Mouse (Mus musculus): Measurements from ENCODE around the gene Zcchc10. TPM values are rescaled to one million over a fixed set of nuclear protein-coding genes. Genes with fewer than 3 reads are reported as not detected.
"Not testable (repeated sequence)": the region's sequence is repeated elsewhere in the genome, so short reads cannot be mapped to it uniquely, and the experiment has no call there.

The Zcchc10 gene
- polyA plus RNA-seq (2015; fragmentation: Nextera tagmentation; extraction: Ambion mirVana) = 17.4 and 18.1 TPM in 2 replicates

GRCm38 (mm10) chr11:53324512-53324968 is at the start of gene Zcchc10:
Gene Zcchc10 (plus strand): TSS chr11:53324679.
- peak within 1 kb of the TSS; percentile 57 for H3K9ac ChIP-seq
- H3K27me3 ChIP-seq (replicated peaks) = no peaks in the 10 kb centered on the region
- H3K4me1 ChIP-seq = peaks cover 8% of the 10 kb centered on the region
- ATAC-seq (ENCODE audit: insufficient read depth, low FRiP score, low read depth) = peak; percentile 93
- H3K4me3 ChIP-seq (replicated peaks) = peak within 1 kb of the TSS; percentile 74
- peak within 1 kb of the TSS; percentile 74 for H3K27ac ChIP-seq
- H3K4me2 ChIP-seq = peak within 1 kb of the TSS; percentile 58
- under 1% methylated on average over 21 of the region's 21 CpGs for WGBS
- H3K9me3 ChIP-seq = no peaks in the 10 kb centered on the region
- peaks cover 10% of the 10 kb centered on the region; the same call in 1 of the 2 replicates for H3K36me3 ChIP-seq

- Histone ChIP-seq H3K9me3 (no peaks in the 10 kb centered on the region), H3K27ac (no peak overlapping the region), H3K9ac (no peak overlapping the region), H3K4me1 (0 out of 2 replicates have a peak, but pooled peaks cover 3% of the 10 kb centered on the region), H3K4me3 (replicated peaks) (no peak overlapping the region), H3K27me3 (replicated peaks) (no peaks in the 10 kb centered on the region), H3K36me3 (peaks cover 55% of the 10 kb centered on the region), H3K4me2 (no peak overlapping the region)
- ATAC-seq (ENCODE audit: insufficient read depth, low FRiP score, low read depth) = no peak
- 89% methylated on average over 3 of the region's 3 CpGs for WGBS
These were observed 49.1 kb upstream of the Zcchc10 start for GRCm38 (mm10) chr11:53275358-53275757.

GRCm38 (mm10) chr11:53278411-53278810 is 46.1 kb upstream of the Zcchc10 start:
- H3K9ac ChIP-seq = no peak overlapping the region
- peaks cover 50% of the 10 kb centered on the region; the same call in 1 of the 2 replicates for H3K36me3 ChIP-seq
- ATAC-seq (ENCODE audit: insufficient read depth, low FRiP score, low read depth) = no peak
- H3K27ac ChIP-seq = no peak overlapping the region
- no peak overlapping the region for H3K4me2 ChIP-seq
- 0 out of 2 replicates have a peak, but pooled peaks cover 3% of the 10 kb centered on the region for H3K4me1 ChIP-seq
- no peaks in the 10 kb centered on the region for H3K9me3 ChIP-seq
- no peak overlapping the region for H3K4me3 ChIP-seq (replicated peaks)
- no peaks in the 10 kb centered on the region for H3K27me3 ChIP-seq (replicated peaks)
- WGBS = 88% methylated on average over 4 of the region's 4 CpGs

GRCm38 (mm10) chr11:53285885-53286284 is 38.6 kb upstream of the Zcchc10 start:
- H3K27ac ChIP-seq = no peak overlapping the region
- peaks cover 61% of the 10 kb centered on the region for H3K36me3 ChIP-seq
- H3K9me3 ChIP-seq = no peaks in the 10 kb centered on the region
- WGBS = 87% methylated on average over 6 of the region's 6 CpGs
- H3K27me3 ChIP-seq (replicated peaks) = no peaks in the 10 kb centered on the region
- no peaks in the 10 kb centered on the region for H3K4me1 ChIP-seq
- no peak overlapping the region for H3K4me3 ChIP-seq (replicated peaks)
- no peak overlapping the region for H3K9ac ChIP-seq
- no peak overlapping the region for H3K4me2 ChIP-seq
- no peak for ATAC-seq (ENCODE audit: insufficient read depth, low FRiP score, low read depth)

GRCm38 (mm10) chr11:53290187-53290586 is 34.3 kb upstream of the Zcchc10 start:
- peaks cover 46% of the 10 kb centered on the region for H3K36me3 ChIP-seq
- not testable (repeated sequence) for ATAC-seq (ENCODE audit: insufficient read depth, low FRiP score, low read depth); H3K4me2 ChIP-seq; H3K27me3 ChIP-seq (replicated peaks); H3K9ac ChIP-seq; H3K27ac ChIP-seq; H3K4me3 ChIP-seq (replicated peaks); H3K9me3 ChIP-seq
- WGBS = 83% methylated on average over 2 of the region's 2 CpGs
- H3K4me1 ChIP-seq = 0 out of 2 replicates have a peak, but pooled peaks cover 10% of the 10 kb centered on the region

GRCm38 (mm10) chr11:53290871-53291270 is 33.6 kb upstream of the Zcchc10 start:
- Histone ChIP-seq H3K4me3 (replicated peaks) (no peak overlapping the region), H3K4me2 (no peak overlapping the region), H3K9ac (no peak overlapping the region), H3K4me1 (0 out of 2 replicates have a peak, but pooled peaks cover 13% of the 10 kb centered on the region), H3K27ac (no peak overlapping the region), H3K27me3 (replicated peaks) (no peaks in the 10 kb centered on the region), H3K36me3 (peaks cover 40% of the 10 kb centered on the region), H3K9me3 (no peaks in the 10 kb centered on the region)
- ATAC-seq (ENCODE audit: insufficient read depth, low FRiP score, low read depth) = no peak
- WGBS = 92% methylated on average over 11 of the region's 11 CpGs

GRCm38 (mm10) chr11:53294441-53294840 is 30.0 kb upstream of the Zcchc10 start:
- H3K4me2 ChIP-seq = no peak overlapping the region
- no peaks in the 10 kb centered on the region for H3K9me3 ChIP-seq
- WGBS = 53% methylated on average over 5 of the region's 5 CpGs
- peaks cover 22% of the 10 kb centered on the region for H3K4me1 ChIP-seq
- ATAC-seq (ENCODE audit: insufficient read depth, low FRiP score, low read depth) = no peak
- no peak overlapping the region for H3K4me3 ChIP-seq (replicated peaks)
- H3K9ac ChIP-seq = no peak overlapping the region
- 0 out of 2 replicates have a peak overlapping the region, but pooled peaks have one; percentile 33 for H3K27ac ChIP-seq
- no peaks in the 10 kb centered on the region for H3K27me3 ChIP-seq (replicated peaks)
- peaks cover 13% of the 10 kb centered on the region for H3K36me3 ChIP-seq

GRCm38 (mm10) chr11:53296880-53297279 is 27.6 kb upstream of the Zcchc10 start:
- Histone ChIP-seq H3K9ac (no peak overlapping the region), H3K4me1 (peaks cover 26% of the 10 kb centered on the region), H3K27me3 (replicated peaks) (no peaks in the 10 kb centered on the region), H3K4me3 (replicated peaks) (no peak overlapping the region), H3K4me2 (no peak overlapping the region), H3K27ac (no peak overlapping the region), H3K9me3 (no peaks in the 10 kb centered on the region), H3K36me3 (peaks cover under 1% of the 10 kb centered on the region)
- WGBS = 70% methylated on average over 4 of the region's 4 CpGs
- ATAC-seq (ENCODE audit: insufficient read depth, low FRiP score, low read depth) = no peak

- 82% methylated on average over 7 of the region's 7 CpGs for WGBS
- H3K27ac ChIP-seq = no peak overlapping the region
- no peak for ATAC-seq (ENCODE audit: insufficient read depth, low FRiP score, low read depth)
- peak overlapping the region; percentile 62 for H3K4me2 ChIP-seq
- H3K36me3 ChIP-seq = no peaks in the 10 kb centered on the region; the same call in 1 of the 2 replicates
- no peaks in the 10 kb centered on the region for H3K9me3 ChIP-seq
- peak overlapping the region; percentile 98; the same call in 1 of the 2 replicates for H3K4me3 ChIP-seq (replicated peaks)
- no peaks in the 10 kb centered on the region for H3K27me3 ChIP-seq (replicated peaks)
- peaks cover 26% of the 10 kb centered on the region for H3K4me1 ChIP-seq
- H3K9ac ChIP-seq = no peak overlapping the region
These were observed 26.3 kb upstream of the Zcchc10 start for GRCm38 (mm10) chr11:53297947-53298860.

GRCm38 (mm10) chr11:53299551-53300329 is 24.7 kb upstream of the Zcchc10 start:
- H3K4me3 ChIP-seq (replicated peaks) = peak overlapping the region; percentile 98
- ATAC-seq (ENCODE audit: insufficient read depth, low FRiP score, low read depth) = peak; percentile 59
- peak overlapping the region; percentile 97 for H3K27ac ChIP-seq
- H3K9me3 ChIP-seq = no peaks in the 10 kb centered on the region
- WGBS = under 1% methylated on average over 80 of the region's 80 CpGs
- H3K4me2 ChIP-seq = peak overlapping the region; percentile 62
- no peaks in the 10 kb centered on the region for H3K27me3 ChIP-seq (replicated peaks)
- H3K9ac ChIP-seq = peak overlapping the region; percentile 98
- H3K4me1 ChIP-seq = peaks cover 20% of the 10 kb centered on the region
- no peaks in the 10 kb centered on the region for H3K36me3 ChIP-seq

GRCm38 (mm10) chr11:53300330-53301166 is 23.9 kb upstream of the Zcchc10 start, which contains the start of gene Hspa4:
Gene Hspa4 (minus strand): TSS chr11:53300457.
- Histone ChIP-seq H3K27ac (peak within 1 kb of the TSS; percentile 97), H3K4me2 (peak within 1 kb of the TSS; percentile 62), H3K27me3 (replicated peaks) (no peaks in the 10 kb centered on the region), H3K9ac (peak within 1 kb of the TSS; percentile 98), H3K4me3 (replicated peaks) (peak within 1 kb of the TSS; percentile 98), H3K4me1 (peaks cover 12% of the 10 kb centered on the region), H3K9me3 (no peaks in the 10 kb centered on the region), H3K36me3 (no peaks in the 10 kb centered on the region)
- WGBS = under 1% methylated on average over 58 of the region's 58 CpGs
- ATAC-seq (ENCODE audit: insufficient read depth, low FRiP score, low read depth) = peak; percentile 96
